Mouse (Mus musculus): Measurements from ENCODE around the gene Txnip.
"Not testable (repeated sequence)": the region's sequence is repeated elsewhere in the genome, so short reads cannot be mapped to it uniquely, and the experiment has no call there.

Txnip gene

DNA sequence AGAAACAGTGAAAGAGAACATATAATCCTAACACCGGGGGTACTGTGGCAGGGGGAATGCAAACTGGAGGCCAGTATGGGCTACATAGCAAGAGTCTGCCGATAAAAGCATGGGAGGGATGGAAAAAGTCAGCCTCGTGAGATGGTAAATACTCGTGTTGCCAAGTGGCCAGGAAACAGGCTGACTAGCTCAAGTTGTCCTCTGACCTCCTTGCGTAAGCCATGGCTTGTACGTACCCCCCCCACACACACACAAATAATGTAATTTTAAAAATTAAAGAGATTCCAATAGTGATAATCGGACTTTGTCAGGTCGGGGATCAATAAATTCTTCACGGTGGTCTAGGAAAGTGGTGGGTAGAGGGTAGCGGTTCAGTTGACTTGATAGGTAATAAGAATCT is 35.6 kb downstream of the Txnip start:
- in situ Hi-C loops (cut with MboI, MseI), result no loop called here

DNA sequence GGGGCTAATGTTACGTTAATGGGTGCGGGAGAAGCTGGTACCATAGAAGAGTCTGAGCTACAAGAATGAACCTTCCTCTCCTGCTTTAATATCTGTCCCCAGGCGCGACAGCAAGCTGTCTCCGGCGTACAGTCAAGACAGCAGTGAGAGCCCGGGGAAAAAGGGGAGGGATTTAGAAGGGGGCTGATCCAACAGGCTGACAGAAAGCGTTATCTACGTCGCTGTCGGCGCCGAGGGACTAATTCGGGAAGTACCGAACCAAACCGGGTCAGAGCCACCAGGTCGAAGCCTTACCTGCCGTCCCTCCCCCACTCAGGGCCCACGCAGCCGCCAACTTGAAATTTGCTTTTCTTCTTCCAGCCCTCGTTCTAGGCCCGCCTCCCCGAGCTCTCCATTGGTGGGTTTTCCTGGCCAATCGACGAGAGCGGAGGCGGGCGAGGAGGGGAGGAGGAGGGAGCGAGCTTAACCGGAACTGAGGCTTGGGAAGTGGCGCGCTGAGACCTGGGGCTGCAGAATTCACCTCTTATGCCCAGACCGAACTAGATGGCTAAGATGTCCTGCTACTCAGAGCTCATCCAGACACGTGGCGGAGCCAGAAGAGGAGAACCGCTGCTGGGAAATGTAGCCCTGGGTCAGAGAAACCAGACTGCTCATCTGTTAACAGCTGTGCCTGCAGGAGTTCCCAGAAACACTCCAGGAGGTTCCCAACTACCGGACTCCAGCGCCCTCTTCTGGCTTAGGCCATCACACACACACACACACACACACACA is 36.2 kb downstream of the Txnip start, which contains the start of gene Polr3gl:
Gene Polr3gl (minus strand): TSS at position 392 of the 771 bp plus-strand sequence.
- in situ Hi-C loops (cut with MboI, MseI), result no loop called here

DNA sequence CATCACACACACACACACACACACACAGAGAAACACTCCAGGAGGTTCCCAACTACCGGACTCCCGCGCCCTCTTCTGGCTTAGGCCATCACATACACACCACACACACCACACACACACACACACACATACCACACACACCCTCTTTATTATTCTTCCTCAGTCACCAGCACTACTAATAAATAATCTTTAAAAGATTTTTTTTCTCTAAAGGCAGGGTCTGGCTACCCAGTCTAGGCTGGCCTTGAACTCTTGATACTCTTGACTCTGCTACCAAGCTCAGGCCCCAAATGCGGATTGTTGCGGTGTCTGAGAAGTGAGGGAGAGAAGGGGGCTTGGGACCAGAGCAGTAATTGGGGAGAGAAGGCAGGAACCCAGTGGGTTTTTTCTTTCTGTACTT is 37.1 kb downstream of the Txnip start:
- in situ Hi-C loops (cut with MboI, MseI), result no loop called here

DNA sequence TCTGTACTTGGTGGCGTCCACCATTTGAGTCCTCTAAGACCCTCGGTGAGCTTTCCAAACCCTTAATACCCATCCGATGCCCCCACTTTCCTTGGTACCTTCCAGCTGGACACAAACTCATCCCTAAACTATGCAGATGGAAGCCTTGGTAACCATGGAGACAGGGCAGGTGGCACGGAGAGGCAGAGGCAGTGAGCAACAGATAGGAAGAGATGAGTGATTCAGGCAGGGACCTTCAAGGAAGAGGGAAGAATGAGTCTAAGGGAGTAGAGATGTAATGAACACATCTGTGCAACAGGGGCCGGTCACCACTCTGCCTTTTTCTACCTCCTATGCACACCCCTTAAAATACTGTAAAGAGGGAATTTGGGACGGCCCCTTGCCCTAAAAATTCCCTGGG is 37.9 kb downstream of the Txnip start:
- in situ Hi-C loops (cut with MboI, MseI), result no loop called here

DNA sequence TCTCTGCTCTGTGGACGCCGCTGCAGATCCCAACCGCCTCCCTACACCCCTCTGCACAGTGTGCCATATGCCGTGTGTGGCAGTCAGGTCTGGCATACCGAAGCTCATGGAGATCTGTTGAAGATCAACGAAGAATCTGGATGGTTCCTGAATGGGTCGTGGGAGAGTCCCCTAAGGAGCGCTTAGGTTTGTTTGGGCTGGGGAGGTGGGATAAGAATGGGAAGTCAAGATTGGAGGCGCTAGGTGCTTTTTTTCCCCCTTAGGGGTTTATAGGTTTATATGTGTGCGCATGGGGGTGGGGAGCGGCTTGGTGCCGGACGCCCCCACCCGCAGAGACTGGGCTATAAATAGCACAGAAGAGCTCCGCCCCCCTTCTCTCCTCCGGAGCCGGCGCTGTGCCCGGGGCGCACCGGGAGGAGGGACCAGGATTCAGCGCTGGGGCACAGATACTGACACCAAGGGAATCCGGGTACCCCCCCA is 38.5 kb downstream of the Txnip start, which contains the start of gene Ankrd34a:
Gene Ankrd34a (plus strand): TSS at position 409 of the 480 bp plus-strand sequence.
- in situ Hi-C loops (cut with MboI, MseI), result no loop called here

DNA sequence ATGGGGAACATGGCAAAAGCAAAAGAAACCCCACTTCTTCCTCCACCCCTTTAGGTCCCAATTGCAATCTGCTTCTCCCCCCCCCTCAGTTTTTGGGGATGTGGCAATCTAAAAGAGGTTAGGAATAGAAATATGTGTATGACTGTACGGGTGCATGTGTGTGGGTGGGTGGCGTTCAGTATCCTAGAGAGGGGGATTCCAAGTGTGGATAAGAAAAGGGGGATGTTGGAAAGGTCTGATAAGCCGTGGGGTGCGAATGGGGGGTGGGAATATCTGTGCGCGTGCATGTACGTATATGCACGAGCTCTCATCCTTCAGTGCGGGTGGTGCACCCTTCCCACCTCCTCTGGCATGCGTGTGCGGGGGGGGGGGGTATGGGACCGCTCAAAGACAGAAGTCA is 39.1 kb downstream of the Txnip start:
- in situ Hi-C loops (cut with MboI, MseI), result no loop called here

DNA sequence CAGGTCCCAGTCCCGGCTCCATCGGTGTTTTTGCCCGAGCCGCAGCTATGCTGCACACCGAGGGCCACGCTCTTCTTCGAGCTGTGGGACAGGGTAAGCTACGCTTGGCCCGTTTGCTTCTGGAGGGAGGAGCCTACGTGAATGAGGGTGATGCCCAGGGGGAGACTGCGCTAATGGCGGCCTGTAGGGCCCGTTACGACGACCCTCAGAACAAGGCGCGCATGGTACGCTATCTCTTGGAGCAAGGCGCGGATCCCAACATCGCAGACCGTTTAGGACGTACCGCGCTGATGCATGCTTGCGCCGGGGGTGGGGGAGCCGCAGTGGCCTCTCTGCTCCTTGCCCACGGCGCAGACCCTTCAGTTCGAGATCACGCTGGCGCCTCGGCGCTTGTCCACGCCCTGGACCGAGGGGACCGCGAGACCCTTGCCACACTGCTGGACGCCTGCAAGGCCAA is 39.7 kb downstream of the Txnip start:
- in situ Hi-C loops (cut with MboI, MseI), result no loop called here

DNA sequence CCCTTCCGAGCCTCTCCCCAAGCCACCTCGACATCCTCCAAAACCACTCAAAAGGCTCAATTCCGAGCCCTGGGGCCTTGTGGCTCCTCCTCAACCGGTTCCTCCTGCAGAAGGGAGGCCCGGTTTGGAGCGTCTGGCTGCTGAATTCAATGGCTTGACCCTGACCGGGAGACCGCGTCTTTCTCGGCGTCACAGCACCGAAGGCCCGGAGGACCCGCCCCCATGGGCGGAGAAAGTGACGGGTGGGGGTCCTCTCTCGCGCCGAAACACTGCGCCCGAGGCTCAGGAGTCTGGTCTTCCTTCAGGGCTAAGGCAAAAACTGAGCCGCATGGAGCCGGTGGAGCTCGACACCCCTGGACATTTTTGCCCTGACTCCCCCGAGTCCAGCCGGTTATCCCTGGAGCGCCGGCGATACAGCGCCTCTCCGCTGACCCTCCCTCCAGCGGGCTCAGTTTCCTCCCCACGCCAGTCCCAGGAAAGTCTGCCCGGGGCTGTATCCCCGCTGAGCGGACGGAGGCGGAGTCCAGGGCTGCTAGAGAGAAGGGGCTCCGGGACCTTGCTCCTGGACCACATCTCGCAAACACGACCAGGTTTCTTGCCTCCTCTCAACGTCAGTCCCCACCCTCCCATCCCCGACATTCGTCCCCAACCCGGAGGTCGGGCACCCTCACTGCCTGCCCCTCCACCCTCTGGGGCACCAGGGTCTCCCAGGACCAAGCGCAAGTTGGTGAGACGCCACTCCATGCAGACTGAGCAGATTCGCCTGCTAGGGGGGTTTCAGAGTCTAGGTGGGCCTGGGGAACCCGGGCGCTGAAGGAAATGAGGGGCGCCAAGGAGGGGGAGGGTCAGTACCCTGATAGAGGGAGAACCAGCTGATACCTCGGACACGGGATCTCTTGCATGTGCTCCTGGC is 40.7 kb downstream of the Txnip start:
- in situ Hi-C loops (cut with MboI, MseI), result no loop called here

DNA sequence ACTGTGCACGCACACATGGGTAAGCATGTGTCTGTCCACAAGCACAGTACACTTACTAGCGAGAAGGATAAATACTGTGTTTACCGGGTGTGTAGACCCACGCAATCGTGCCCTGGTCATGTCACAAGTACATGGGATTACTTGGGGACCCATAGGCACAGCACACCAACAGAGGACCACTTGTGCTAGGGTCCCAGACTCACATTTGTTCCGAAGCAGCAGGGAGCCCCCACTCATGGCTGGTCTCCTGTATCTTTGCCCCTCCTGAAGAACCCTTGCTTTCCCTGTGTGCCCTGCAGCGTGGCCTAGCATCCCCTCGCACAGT is 41.3 kb downstream of the Txnip start:
- in situ Hi-C loops (cut with MboI, MseI), result no loop called here

DNA sequence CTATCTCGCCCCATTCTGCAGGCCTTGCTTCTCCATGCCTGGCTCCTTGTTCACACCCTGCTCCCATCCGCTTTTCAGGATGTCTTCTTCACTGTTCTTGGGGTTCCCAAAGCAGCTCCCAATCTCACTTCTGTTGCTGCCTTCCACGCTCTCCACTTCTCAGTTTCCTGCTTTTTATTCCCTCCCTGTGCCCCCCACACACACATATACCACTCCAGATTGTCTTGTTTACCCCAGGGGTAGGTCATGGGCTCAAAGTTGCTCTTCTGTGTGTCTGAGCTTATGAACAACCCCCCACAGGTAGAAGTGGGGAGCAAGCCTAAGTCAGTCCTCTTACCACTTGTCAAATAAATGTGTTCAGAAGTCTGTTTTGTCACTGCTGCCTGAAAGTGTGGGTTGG is 41.7 kb downstream of the Txnip start:
- in situ Hi-C loops (cut with MboI, MseI), result no loop called here

DNA sequence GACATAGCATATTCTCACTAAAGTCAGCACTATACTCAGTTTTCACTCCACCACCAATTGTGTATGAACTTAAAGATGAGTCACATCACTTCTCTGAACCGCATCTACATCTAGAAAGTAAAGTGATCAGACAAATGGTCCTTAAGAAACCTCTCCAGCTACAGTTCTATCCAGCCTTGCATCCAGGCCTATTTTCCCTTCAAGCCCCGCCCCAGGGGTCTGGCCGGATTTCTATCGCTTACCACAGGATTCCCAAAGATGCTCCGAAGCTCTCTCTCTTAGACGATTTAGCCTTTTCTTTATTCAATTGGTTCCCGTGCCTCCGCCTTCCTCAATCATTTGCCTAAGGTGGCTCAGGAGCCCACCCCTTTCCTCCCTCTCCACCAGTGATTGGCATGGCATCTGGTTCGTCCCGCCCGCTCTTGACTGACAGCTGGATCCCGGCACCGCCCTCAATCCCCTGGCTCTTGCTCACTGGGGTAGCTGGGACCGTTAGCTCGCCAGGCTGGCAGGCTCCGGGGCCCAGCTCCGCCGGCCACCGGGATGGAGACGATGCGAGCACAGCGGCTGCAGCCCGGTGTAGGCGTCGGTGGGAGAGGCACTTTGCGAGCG is 43.0 kb downstream of the Txnip start, which contains the start of gene Lix1l:
Gene Lix1l (plus strand): TSS at position 511 of the 612 bp plus-strand sequence.
- in situ Hi-C loops (cut with MboI, MseI), result no loop called here

DNA sequence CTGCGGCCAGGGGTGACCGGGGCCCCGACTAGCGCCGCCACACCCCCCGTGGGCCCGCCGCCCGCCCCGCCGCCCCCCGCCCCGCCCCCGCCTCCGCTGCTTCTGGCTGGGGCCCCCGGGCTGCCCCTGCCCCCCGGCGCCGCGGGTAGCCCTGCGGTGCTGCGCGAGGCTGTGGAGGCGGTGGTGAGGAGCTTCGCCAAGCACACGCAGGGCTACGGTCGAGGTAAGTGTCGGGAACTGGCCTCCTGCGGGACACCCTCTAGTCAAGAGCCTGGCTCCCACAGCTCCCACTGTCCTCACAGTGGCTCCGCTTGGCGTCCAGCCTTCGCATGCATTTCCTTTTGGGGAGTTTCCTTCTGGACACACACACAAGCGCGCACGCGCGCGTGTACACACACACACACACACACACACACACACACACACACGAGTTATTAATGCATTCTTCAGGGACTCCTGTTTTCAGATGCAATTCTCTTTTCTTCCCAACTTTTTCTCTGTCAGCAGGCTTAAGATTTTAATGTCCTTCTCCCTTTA is 43.6 kb downstream of the Txnip start:
- in situ Hi-C loops (cut with MboI, MseI), result no loop called here

DNA sequence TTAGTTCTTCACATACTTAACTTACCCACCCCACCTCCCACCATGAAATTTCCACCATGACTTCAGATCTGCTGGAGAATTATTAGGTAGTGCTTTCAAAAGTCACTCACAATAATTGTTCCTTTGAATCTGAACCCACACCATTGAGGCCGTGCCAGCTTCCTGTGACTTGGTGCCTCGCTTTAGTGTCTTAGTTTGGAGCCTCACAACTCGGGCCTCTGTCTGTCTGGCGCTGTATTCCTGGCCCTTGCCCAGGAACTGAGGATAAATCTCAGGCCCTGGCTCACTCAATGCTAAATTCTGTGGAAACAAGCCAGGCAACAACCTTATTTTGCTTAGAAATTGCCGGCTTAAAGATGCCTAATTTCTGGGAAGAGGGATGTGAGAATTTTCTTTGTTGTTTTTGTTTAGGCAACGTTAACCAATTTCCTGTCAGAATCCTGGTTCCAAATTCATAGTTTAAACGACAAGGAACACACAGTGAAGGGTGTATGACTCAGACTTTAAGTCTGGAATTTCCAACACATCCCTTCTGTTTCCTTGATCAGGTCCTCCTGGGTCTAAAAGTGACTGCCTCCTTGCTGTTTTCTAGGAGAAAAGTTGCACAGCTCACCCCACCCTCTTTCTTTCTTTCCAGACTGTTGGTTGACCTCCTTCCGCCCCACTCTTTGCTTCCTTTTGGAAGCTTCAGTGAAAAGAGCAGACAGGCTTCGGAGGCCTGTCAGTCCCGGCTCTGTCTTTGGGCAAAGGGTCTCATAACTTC is 44.4 kb downstream of the Txnip start:
- in situ Hi-C loops (cut with MboI, MseI), result no loop called here

DNA sequence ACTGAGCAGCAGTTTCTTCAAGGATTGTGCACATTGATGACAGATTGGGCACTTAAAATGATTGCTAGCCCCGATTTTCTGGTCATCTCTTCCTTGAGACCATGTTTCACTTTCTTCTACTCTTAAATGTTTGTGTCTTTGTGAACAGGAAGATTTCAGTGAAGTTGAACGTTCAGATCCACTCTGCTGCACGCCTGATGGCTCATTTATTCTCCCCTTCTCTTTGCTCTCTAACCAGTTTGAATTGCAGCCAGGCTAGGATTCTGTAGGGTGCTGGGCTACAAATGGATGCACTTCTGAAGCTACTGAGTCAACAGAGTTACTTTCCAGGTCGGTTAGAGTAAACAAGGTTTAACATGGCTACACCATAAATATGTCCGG is 44.9 kb downstream of the Txnip start:
- in situ Hi-C loops (cut with MboI, MseI), result no loop called here

DNA sequence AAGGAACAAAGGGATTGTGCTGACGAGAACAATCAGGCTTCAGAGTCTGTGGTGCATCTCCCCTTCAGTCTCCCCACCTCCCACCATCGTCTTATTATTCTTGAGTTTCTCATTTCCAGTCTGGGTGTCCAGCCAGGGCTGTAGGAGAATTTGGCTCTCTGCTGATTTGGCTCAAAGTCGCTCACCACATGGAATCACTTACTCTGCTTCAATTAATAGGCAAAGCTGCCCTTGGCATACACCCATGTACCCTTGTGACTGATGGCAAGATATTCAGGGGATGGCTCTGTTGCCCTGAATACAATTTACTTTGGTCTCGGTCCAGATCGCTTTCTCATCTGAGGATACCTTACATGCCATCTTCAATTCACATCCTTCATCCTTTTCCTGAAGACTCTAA is 45.6 kb downstream of the Txnip start:
- in situ Hi-C loops (cut with MboI, MseI), result no loop called here

DNA sequence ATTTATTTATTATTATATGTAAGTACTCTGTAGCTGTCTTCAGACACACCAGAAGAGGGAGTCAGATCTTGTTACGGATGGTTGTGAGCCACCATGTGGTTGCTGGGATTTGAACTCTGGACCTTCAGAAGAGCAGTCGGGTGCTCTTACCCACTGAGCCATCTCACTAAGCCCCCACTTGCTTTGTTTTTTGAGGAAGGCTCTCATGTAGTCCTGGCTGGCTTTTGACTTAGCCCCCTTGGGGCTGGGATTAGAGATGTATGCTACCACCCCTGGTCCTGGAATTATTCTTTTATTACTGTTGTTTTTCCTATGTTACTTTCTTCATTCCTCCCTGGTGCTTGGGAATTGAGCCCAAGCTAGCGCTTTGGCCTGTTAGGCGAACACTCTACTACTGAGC is 48.2 kb downstream of the Txnip start:
- in situ Hi-C loops (cut with MboI, MseI), result not testable (repeated sequence)

DNA sequence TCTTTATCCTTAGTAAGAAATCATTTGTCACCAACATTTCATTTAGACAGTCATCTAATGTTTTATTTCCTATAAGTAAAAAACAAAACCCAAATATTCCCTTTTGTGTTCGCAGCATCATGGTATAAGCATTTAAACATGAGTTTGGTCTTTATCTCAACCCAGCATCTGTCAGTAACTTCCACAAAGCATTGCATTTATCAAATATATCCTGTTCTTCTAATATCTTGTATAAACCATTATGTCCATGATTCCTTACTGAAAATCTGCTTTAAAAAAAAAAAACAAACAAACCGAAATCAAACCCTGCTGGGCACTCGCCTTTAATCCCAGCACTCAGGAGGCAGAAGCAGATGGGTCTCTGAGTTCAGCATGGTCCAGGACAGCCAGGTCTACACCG is 48.9 kb downstream of the Txnip start:
- in situ Hi-C loops (cut with MboI, MseI), result no loop called here
